Mouse (Mus musculus) layer of hippocampus, adult 9-10 months (tissue): ENCODE data around the gene Ndufa13.
A peak's percentile ranks its signal among the peaks of the same experiment; 100 is the strongest.

Experiments used
- DNase-seq: peaks from one replicate; pipeline ENCODE4 v3.0.0; 2022; ENCODE audit warnings: low spot score

Ndufa13 gene

GRCm38 (mm10) chr8:69880841-69881240, 21.5 kb downstream of the Ndufa13 start:
- no peak for DNase-seq

- DNase-seq, result no peak
These were observed 22.7 kb downstream of the Ndufa13 start for GRCm38 (mm10) chr8:69879678-69880077.

- no peak for DNase-seq
These were observed 24.4 kb downstream of the Ndufa13 start for GRCm38 (mm10) chr8:69877992-69878391.

- DNase-seq, result no peak
These were observed 25.0 kb downstream of the Ndufa13 start for GRCm38 (mm10) chr8:69877396-69877795.

GRCm38 (mm10) chr8:69876967-69877366, 25.4 kb downstream of the Ndufa13 start:
- no peak for DNase-seq

GRCm38 (mm10) chr8:69876097-69876496, 26.3 kb downstream of the Ndufa13 start:
- DNase-seq, result no peak

- DNase-seq, result no peak
These were observed 27.7 kb downstream of the Ndufa13 start for GRCm38 (mm10) chr8:69874654-69875053.

GRCm38 (mm10) chr8:69874155-69874554, 28.2 kb downstream of the Ndufa13 start:
- DNase-seq, result peak; percentile 47

- DNase-seq, result no peak
These were observed 31.5 kb downstream of the Ndufa13 start for GRCm38 (mm10) chr8:69870907-69871306.

GRCm38 (mm10) chr8:69870003-69870765, 32.2 kb downstream of the Ndufa13 start:
- no peak for DNase-seq

- DNase-seq, result no peak
These were observed 34.5 kb downstream of the Ndufa13 start for GRCm38 (mm10) chr8:69867696-69868326.

GRCm38 (mm10) chr8:69864180-69864579, 38.2 kb downstream of the Ndufa13 start:
- no peak for DNase-seq

- DNase-seq, result no peak
These were observed 38.9 kb downstream of the Ndufa13 start for GRCm38 (mm10) chr8:69863387-69864020.

- no peak for DNase-seq
These were observed 41.1 kb downstream of the Ndufa13 start for GRCm38 (mm10) chr8:69861251-69861650.

- DNase-seq, result no peak
These were observed 41.6 kb downstream of the Ndufa13 start for GRCm38 (mm10) chr8:69860807-69861206.

- no peak for DNase-seq
These were observed 48.5 kb downstream of the Ndufa13 start for GRCm38 (mm10) chr8:69853869-69854268.

GRCm38 (mm10) chr8:69850926-69851506, 51.3 kb downstream of the Ndufa13 start:
- no peak for DNase-seq

- DNase-seq, result no peak
These were observed 52.5 kb downstream of the Ndufa13 start for GRCm38 (mm10) chr8:69849899-69850298.

- no peak for DNase-seq
These were observed 53.4 kb downstream of the Ndufa13 start for GRCm38 (mm10) chr8:69848951-69849350.

GRCm38 (mm10) chr8:69847167-69848065, 54.9 kb downstream of the Ndufa13 start:
- no peak for DNase-seq
